Mouse (Mus musculus) embryonic facial prominence, embryonic 11.5 days (tissue): ENCODE measurements around the gene Tent5b. TPM values are rescaled to one million over a fixed set of nuclear protein-coding genes. Genes with fewer than 3 reads are reported as not detected.
A peak's percentile ranks its signal among the peaks of the same experiment; 100 is the strongest.

ENCODE experiments used
- ATAC-seq: fragments of 200-750 bp; cut with Nextera tagmentation; replicated peaks from 2 replicates; pipeline ENCODE4 v1.8.0; 2017; ENCODE audit warnings: low read depth; ENCODE audit not compliant: insufficient number of reproducible peaks, low FRiP score, low TSS enrichment
- DNase-seq: peaks from one replicate; pipeline ENCODE4 v3.0.0-alpha.2; 2015; ENCODE audit warnings: low spot score
- H3K27ac ChIP-seq: fragments of 300-500 bp; sonication (generic); replicated peaks from 2 replicates; pipeline ENCODE4 v1.5.1; 2014; ENCODE audit warnings: mild to moderate bottlenecking, low read depth, low read length, control low read depth
- H3K27me3 ChIP-seq: fragments of 300-500 bp; sonication (generic); 2 replicates; pipeline ENCODE4 v1.6.1; 2014; ENCODE audit warnings: mild to moderate bottlenecking, low read length, moderate library complexity, mixed read lengths; ENCODE audit not compliant: control insufficient read depth, insufficient read depth
- H3K36me3 ChIP-seq: fragments of 300-500 bp; sonication (generic); replicated peaks from 2 replicates; pipeline ENCODE4 v1.6.1; 2014; ENCODE audit warnings: low read depth, mild to moderate bottlenecking, low read length, moderate library complexity, mixed read lengths; ENCODE audit not compliant: control insufficient read depth, insufficient read depth
- H3K4me1 ChIP-seq: fragments of 300-500 bp; sonication (generic); 2 replicates; pipeline ENCODE4 v1.6.1; 2014; ENCODE audit warnings: low read length, mixed read lengths; ENCODE audit not compliant: control insufficient read depth, insufficient read depth
- H3K4me2 ChIP-seq: fragments of 300-500 bp; sonication (generic); 2 replicates; pipeline ENCODE4 v1.6.1; 2014; ENCODE audit warnings: low read depth, mild to moderate bottlenecking, control low read depth, low read length, moderate library complexity
- H3K4me3 ChIP-seq: fragments of 300-500 bp; sonication (generic); 2 replicates; pipeline ENCODE4 v1.5.1; 2014; ENCODE audit warnings: low read depth, low read length, control low read depth
- H3K9ac ChIP-seq: fragments of 300-500 bp; sonication (generic); replicated peaks from 2 replicates; pipeline ENCODE4 v1.6.1; 2014; ENCODE audit warnings: mild to moderate bottlenecking, control low read depth, low read length
- H3K9me3 ChIP-seq: fragments of 300-500 bp; sonication (generic); replicated peaks from 2 replicates; pipeline ENCODE4 v1.6.1; 2016; ENCODE audit warnings: mild to moderate bottlenecking, low read length, inconsistent platforms, mixed read lengths; ENCODE audit not compliant: control insufficient read depth
- WGBS: fragments of 180-500 bp; shearing (Covaris S2); extraction: QIAGEN DNeasy Blood & Tissue Kit; methylation state at CpG from one replicate; pipeline ENCODE4 v1.1.7; 2014; 5-methylcytosine and 5-hydroxymethylcytosine counted together
- polyA plus RNA-seq: library from polyadenylated mRNA; unstranded; fragments of >200 nt; fragmentation: Nextera tagmentation; extraction: Ambion mirVana; gene quantifications from 2 replicates; pipeline ENCODE4 v1.2.1, GENCODE M21; 2014

Gene Tent5b
- polyA plus RNA-seq, 1 experiment from 2014 or later: 0.93 TPM

GRCm38 (mm10) chr4:133443085-133443484 is 36.8 kb upstream of the Tent5b start:
- H3K36me3 ChIP-seq: no peaks in the 10 kb centered on the region
- no peak overlapping the region for H3K27ac ChIP-seq
- H3K4me2 ChIP-seq: no peak overlapping the region
- peaks cover 12% of the 10 kb centered on the region; the same call in 1 of the 2 replicates for H3K4me1 ChIP-seq
- H3K27me3 ChIP-seq: no peaks in the 10 kb centered on the region
- no peak overlapping the region for H3K9ac ChIP-seq
- ATAC-seq (no peak), DNase-seq (no peak)
- H3K9me3 ChIP-seq: no peaks in the 10 kb centered on the region
- H3K4me3 ChIP-seq: no peak overlapping the region
- WGBS: 32% methylated on average over 5 of the region's 5 CpGs

GRCm38 (mm10) chr4:133445727-133446126 is 34.2 kb upstream of the Tent5b start:
- peaks cover 4% of the 10 kb centered on the region; the same call in 1 of the 2 replicates for H3K4me1 ChIP-seq
- 85% methylated on average over 5 of the region's 5 CpGs for WGBS
- no peak for ATAC-seq
- no peak overlapping the region for H3K4me2 ChIP-seq
- DNase-seq: no peak
- no peaks in the 10 kb centered on the region for H3K9me3 ChIP-seq
- H3K9ac ChIP-seq: no peak overlapping the region
- no peaks in the 10 kb centered on the region for H3K27me3 ChIP-seq
- no peak overlapping the region for H3K27ac ChIP-seq
- no peaks in the 10 kb centered on the region for H3K36me3 ChIP-seq
- H3K4me3 ChIP-seq: no peak overlapping the region

GRCm38 (mm10) chr4:133447366-133447765 is 32.6 kb upstream of the Tent5b start:
- 64% methylated on average over 5 of the region's 5 CpGs for WGBS
- ATAC-seq (no peak), DNase-seq (no peak)
- H3K36me3 ChIP-seq: no peaks in the 10 kb centered on the region
- H3K9me3 ChIP-seq: no peaks in the 10 kb centered on the region
- no peak overlapping the region for H3K4me2 ChIP-seq
- no peaks in the 10 kb centered on the region for H3K27me3 ChIP-seq
- no peak overlapping the region for H3K27ac ChIP-seq
- no peak overlapping the region for H3K4me3 ChIP-seq
- H3K9ac ChIP-seq: no peak overlapping the region
- H3K4me1 ChIP-seq: peaks cover 2% of the 10 kb centered on the region; the same call in 1 of the 2 replicates

GRCm38 (mm10) chr4:133447967-133448366 is 32.0 kb upstream of the Tent5b start:
- Histone ChIP-seq H3K27me3 (no peaks in the 10 kb centered on the region), H3K4me2 (no peak overlapping the region), H3K27ac (no peak overlapping the region), H3K36me3 (no peaks in the 10 kb centered on the region), H3K4me3 (no peak overlapping the region), H3K4me1 (peaks cover 2% of the 10 kb centered on the region; the same call in 1 of the 2 replicates), H3K9me3 (no peaks in the 10 kb centered on the region), H3K9ac (no peak overlapping the region; the same call in 1 of the 2 replicates)
- 75% methylated on average over 11 of the region's 11 CpGs for WGBS
- DNase-seq: no peak
- ATAC-seq: no peak

- Histone ChIP-seq H3K9me3 (no peaks in the 10 kb centered on the region), H3K4me1 (peaks cover 2% of the 10 kb centered on the region; the same call in 1 of the 2 replicates), H3K36me3 (no peaks in the 10 kb centered on the region), H3K9ac (no peak overlapping the region), H3K4me2 (no peak overlapping the region), H3K27me3 (no peaks in the 10 kb centered on the region), H3K27ac (no peak overlapping the region), H3K4me3 (no peak overlapping the region)
- WGBS: 74% methylated on average over 8 of the region's 8 CpGs
- no peak for ATAC-seq
- DNase-seq: no peak
These were observed 31.1 kb upstream of the Tent5b start for GRCm38 (mm10) chr4:133448708-133449388.

GRCm38 (mm10) chr4:133449726-133450125 is 30.2 kb upstream of the Tent5b start:
- Histone ChIP-seq H3K4me1 (peaks cover 2% of the 10 kb centered on the region; the same call in 1 of the 2 replicates), H3K9me3 (no peaks in the 10 kb centered on the region), H3K4me2 (no peak overlapping the region), H3K36me3 (no peaks in the 10 kb centered on the region), H3K27me3 (no peaks in the 10 kb centered on the region), H3K27ac (no peak overlapping the region), H3K4me3 (no peak overlapping the region), H3K9ac (no peak overlapping the region)
- DNase-seq (peak; percentile 81), ATAC-seq (no peak)
- 17% methylated on average over 13 of the region's 13 CpGs for WGBS

- Histone ChIP-seq H3K4me3 (no peak overlapping the region), H3K9me3 (no peaks in the 10 kb centered on the region), H3K4me1 (peaks cover 2% of the 10 kb centered on the region; the same call in 1 of the 2 replicates), H3K27ac (no peak overlapping the region), H3K9ac (no peak overlapping the region), H3K27me3 (no peaks in the 10 kb centered on the region), H3K36me3 (no peaks in the 10 kb centered on the region), H3K4me2 (no peak overlapping the region)
- 10% methylated on average over 10 of the region's 10 CpGs for WGBS
- DNase-seq (peak; percentile 89), ATAC-seq (no peak)
These were observed 28.4 kb upstream of the Tent5b start for GRCm38 (mm10) chr4:133451536-133451935.

GRCm38 (mm10) chr4:133452433-133452832 is 27.5 kb upstream of the Tent5b start:
- Histone ChIP-seq H3K9me3 (no peaks in the 10 kb centered on the region), H3K4me3 (no peak overlapping the region), H3K27ac (no peak overlapping the region), H3K27me3 (no peaks in the 10 kb centered on the region), H3K9ac (no peak overlapping the region), H3K4me2 (no peak overlapping the region), H3K4me1 (peaks cover 2% of the 10 kb centered on the region; the same call in 1 of the 2 replicates), H3K36me3 (no peaks in the 10 kb centered on the region)
- ATAC-seq (no peak), DNase-seq (no peak)
- WGBS: 65% methylated on average over 7 of the region's 7 CpGs
